Mouse (Mus musculus): ENCODE results near the gene Mcee. TPM values are rescaled to one million over a fixed set of nuclear protein-coding genes. Genes with fewer than 3 reads are reported as not detected.

Mcee gene
- total RNA-seq, 4 experiments from 2014 or later, result 186 to 213 (median 202) TPM

DNA sequence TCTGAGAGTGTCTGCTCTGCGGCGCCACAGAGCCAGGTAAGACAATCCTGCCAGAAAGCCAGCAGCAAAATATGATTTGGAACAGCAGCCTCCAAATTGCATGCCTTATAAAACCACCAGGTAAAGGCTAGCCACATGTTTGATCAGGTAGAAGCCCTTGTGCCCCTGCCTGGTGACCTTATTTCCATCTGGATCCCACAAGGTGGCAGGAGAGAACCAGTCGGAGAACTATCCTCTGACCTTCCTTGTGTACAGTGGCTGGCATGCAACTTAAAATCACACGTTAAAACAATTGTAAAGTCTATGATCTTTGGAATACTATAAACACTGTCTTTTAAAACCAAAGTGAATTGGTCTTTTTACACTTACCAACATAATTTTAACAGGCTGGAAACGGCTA is 32.5 kb downstream of the Mcee start:
- DNase-seq (ENCODE audit: low spot score), result no peak

DNA sequence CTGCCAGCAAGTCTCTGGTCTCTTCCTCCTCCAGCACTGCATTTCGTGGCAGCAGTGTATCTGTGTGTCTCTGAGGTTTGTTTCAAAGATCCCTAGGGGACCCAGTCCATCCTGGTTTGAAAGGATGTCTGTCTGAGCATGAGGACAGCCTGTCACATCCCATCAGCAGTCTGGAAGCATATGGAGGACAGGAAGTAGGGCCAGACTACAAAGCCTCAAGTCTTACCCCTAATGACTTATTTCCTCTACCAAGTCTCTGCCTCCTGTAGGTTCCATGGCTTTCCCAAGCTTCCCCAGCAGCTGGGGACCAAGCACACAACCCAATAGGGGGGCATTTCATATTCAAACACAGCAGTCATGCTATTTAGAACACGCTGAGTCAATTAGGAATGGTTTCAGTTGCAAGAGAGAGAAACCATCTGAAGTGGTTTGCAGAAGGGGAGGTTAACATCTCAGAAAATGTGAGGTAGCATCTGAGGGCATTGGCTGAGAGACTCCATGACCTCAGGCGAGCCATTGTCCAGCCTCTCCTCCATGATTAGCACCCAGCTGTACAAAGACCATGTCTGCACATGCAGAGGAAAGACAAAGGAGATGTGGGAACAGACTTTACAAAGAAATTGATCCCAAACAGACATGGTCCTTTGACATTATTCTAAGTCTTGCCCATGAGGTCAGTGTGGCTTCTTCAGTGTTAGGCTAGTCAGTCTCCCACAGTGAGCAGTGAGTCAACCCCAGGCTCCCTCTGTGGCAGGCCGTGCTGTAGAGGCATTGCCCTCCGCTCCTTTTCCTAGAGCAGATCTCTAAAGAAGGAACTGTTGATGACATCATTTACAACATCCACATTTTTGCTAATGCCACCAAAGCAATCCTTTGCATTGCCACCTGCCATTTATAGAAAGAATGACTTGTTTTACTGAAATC is 47.5 kb downstream of the Mcee start:
- DNase-seq (ENCODE audit: low spot score), result no peak

- no peak for DNase-seq (ENCODE audit: low spot score)
These were observed 48.1 kb downstream of the Mcee start for GRCm38 (mm10) chr7:64440519-64440918.

DNA sequence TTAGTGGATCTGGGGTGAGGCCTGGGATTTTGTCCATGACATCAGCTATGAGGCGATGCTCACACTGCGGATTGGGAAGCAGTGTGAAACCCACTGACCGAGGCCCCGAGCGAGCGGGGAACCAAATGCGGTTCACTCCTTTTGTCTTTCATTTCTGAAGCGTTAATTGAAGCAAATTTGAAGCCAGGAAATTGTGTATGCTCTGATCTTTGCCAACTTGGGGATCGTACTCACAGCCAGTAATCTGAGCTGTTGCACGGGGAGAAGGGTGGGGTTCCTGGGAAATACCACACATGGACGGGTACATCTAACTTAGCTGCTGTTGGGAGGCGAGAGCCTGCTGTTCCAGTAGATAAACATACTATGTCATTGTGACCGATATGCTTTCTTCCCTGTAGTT is 58.2 kb downstream of the Mcee start:
- DNase-seq (ENCODE audit: low spot score), result no peak

DNA sequence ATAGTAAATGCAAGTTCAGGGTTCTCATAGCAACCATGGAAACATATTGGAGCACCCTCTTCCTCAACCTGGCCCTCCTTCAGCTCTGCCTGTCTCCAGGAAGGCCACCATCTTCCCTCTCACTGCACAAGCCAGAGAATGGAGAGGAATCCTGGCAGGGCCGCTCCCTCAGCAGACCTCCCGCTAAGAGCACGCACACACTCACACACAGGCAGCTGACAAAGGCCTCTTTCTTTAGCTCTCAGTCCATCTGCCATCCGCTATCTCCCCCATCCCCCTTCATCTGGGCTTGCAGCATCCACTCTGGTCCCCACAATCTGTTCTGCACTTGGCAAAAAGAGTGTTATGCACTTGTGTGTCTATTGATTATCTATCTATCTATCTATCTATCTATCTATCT is 59.0 kb downstream of the Mcee start:
- DNase-seq (ENCODE audit: low spot score), result no peak

DNA sequence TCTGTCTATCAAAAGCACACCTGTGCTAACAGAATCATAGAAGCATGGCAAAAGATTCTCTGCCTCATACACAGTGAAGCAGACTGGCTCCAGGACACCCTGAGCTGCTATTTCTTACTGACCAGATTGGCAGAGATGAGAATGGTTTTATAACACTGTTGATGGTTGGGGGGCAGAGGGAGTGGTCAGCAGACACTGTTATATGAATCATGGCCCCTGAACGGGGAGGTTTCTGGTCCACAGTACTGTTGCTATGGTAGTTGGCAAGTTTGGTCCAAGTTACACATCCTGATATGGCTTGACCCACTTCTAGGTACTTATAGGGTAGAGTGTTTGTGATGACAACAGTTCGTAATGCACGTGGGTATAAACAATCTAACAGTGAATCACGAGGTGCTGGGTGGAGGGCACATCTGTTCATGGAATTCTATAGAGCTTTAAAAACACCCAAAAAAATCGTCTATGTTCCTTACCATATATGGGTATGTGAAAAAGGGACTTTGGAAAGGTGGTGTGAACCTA is 59.5 kb downstream of the Mcee start:
- DNase-seq (ENCODE audit: low spot score), result no peak

DNA sequence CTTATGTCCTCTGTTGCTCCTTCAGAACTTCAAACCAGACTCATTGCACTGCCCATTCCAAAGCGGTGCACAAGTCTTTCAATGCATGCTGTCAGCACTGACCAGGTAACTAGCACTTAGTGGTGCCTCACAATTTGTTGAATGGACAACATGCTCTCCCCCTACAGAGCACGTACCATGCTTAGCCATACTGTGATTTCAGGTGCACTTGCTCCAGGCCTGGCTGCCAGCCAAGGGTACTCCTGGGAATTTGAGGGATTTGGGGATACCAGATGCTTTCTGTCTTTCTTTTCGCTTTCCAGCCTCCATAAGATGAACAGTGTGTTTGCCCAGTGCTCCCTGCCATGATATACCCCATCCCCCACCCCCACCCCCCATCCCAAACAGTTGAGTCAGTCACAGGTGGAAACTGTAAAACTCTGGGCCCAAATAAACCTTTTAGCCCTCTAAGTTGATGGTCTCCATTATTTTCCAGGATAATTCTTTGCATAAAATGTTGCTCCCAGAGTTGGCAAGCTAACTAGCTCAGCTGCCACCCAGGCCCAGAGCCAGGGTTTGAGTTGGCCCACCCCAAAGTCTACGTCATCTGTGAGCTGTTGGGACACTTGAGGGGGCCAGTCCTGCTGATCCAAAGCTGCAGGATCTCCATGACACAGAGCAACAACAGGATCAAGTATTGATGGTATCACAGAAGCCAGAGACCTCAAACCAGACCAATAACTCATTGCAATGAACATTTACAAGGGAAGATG is 60.2 kb downstream of the Mcee start:
- DNase-seq (ENCODE audit: low spot score), result no peak

GRCm38 (mm10) chr7:64456176-64456575 is 63.8 kb downstream of the Mcee start:
- DNase-seq (ENCODE audit: low spot score), result no peak

- no peak for DNase-seq (ENCODE audit: low spot score)
These were observed 64.3 kb downstream of the Mcee start for GRCm38 (mm10) chr7:64456676-64457075.

DNA sequence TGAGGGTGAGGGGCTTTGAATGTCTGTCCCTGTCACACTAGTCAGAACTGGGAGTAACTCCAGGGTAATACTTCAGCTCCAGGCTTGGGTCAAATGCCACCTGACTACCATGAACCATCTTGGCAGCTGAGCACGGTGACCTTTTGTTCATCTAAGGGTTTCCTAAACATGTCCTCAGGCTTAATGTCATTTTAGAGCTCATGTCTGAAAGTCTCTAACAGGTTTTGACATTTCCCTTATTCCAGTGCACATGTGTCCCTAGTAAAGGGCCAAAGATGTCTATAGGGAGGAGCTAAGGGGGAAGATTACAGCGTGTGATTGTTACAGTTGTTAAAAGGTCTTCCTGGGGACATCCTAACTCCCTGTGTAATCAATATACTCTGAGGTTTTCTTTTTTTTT is 65.4 kb downstream of the Mcee start:
- DNase-seq (ENCODE audit: low spot score), result no peak

Other genes with a start within 250 kb of the Mcee start
- gene Trpm1, start 238.8 kb upstream of the Mcee start, total RNA-seq (2022), result under 1 TPM in 2 of 4 experiments, not detected in 2; 0.31 to 0.66 TPM
- gene Mtmr10, start 105.0 kb upstream of the Mcee start, total RNA-seq (2022), result 10 to 100 TPM; 10.3 to 17.0 (median 12.6) TPM
- gene Fan1, start 18.5 kb upstream of the Mcee start, total RNA-seq (2022), result 10 to 100 TPM in 3 of 4 experiments, 1 to 10 TPM in 1; 9.9 to 12.5 (median 10.9) TPM
- 10 to 100 TPM; 13.0 to 15.5 (median 15.1) TPM for gene Mphosph10, start 339 bp upstream of the Mcee start, total RNA-seq (2022)
- 1 to 10 TPM; 1.1 to 1.9 (median 1.4) TPM for gene Apba2, start 109.1 kb downstream of the Mcee start, total RNA-seq (2022)